Mouse (Mus musculus) cerebellum, adult (tissue): Measurements from ENCODE around the gene Acad12.

ENCODE experiments used
- ATAC-seq: cut with Nextera tagmentation; 2 replicates; pipeline ENCODE4 v1.9.2; 2017; ENCODE audit warnings: mild to moderate bottlenecking, moderate library complexity, mixed read lengths; ENCODE audit not compliant: insufficient number of reproducible peaks, low FRiP score, low TSS enrichment

Gene Acad12

DNA sequence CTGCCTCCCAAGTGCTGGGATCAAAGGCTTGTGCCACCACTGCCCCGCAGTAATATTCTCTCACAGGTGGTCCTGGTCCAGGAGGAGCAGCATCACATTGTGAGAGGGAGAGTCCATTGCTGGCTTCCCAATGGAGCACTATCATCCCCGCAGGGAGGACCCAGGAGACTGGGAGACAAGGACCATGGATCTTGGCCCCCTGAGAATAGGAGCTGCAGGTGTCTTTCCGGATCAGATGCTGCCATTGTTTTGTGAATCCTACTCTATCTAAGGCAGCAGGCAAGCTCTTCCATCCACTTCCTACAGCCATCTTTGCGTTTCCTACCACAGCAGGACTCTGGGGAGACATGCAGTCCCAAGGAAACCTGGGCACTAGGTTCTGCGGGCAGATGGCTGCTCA, 33.0 kb downstream of the Acad12 start:
- ATAC-seq, result no peak

DNA sequence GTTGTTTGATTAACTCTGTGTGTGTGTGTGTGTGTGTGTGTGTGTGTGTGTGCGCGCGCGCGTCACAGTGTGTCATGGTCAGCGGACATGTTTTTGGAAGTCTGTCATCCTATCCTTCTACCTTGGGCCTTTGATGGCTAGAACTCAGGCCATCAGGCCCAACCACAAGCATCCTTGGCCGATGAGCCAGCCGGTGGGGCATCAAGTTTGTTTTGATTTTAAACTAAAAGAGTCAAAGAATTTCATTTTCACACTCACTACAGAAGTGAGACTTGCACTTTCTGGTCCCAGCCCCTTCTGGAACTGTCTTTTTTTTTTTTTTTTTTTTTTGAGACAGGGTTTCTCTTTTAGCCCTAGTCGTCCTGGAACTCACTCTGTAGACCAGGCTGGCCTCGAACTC, 33.7 kb downstream of the Acad12 start:
- no peak for ATAC-seq

DNA sequence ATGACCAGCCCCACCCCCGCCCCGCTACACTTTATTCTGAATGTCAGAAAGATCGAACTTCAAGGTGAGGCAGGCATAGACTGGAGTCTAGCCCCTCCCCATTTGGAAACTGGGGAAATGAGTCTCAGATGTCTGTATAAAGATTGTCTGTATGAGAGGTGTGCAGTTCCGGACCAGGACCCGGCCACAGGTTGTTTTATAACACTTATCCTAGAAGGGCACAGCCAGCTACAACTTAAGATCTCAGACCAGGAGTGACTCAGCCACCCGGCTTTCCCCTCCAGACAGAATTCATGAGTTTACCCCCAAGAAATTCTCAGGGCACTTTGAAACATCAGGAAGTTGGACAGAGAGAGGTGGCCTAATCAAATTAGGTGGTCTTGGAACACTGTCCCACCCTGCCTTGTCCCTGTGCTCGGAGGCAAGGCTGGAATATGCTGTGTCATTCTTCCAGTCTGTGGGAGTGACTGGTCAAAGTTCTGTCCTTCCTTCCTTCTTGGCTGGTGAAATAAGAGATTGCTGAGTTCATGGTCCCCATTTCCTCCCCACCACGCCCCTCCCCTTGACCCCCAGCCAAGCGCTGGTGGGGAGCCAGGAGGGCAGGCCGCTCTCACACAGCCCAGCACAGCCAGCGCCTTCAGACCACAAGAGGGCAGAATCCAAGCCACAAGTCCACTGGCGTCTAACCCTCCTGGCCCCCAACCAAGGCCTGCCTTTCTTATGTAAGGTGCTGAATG, 34.8 kb downstream of the Acad12 start:
- ATAC-seq, result no peak; the same call in 1 of the 2 replicates

DNA sequence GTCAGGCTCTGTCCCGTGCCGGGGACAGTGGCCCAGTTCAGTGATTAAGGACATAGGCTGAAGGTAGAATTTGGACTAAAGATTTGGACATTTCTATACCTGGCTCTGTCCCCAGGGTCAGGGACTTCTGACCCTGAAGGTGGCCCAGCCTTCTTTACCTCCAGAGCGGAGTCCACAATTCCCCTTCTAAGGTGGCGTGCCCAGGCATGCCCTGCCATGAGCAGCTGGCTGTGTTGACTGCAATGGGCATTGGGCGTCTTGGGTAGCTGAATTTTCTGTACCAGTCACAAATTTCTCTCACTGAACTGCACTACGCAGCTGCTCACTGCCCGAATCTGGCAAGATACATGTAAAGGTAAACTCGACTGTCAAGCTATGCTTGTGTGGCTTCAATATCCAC, 36.8 kb downstream of the Acad12 start:
- ATAC-seq, result no peak

DNA sequence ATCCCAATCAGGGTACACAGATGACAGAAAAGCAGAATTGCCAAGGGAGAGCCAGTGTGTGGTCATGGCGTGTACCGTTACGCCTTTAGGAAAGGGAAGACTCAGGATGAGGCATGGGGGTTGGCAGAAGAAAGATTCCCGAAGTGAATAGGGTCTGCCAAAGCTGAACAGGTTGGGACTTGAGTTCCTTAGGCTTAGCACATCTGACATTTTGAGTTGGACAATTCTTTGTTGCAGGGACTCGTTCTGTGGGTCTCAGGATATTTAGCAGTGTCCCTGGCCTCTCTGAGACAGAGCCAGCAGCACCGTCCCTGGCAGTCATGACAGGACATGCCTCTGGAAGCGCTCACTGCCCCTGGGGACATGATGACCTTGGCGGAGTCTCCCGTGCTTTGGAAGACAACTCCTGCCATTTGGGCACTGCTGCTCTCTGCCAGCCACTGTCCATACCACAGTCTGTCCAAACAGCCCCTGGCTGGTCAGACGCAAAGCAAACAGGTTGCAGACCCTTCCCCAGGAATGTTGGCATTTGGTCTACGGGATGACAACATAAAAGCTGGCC, 41.7 kb downstream of the Acad12 start:
- ATAC-seq, result no peak

DNA sequence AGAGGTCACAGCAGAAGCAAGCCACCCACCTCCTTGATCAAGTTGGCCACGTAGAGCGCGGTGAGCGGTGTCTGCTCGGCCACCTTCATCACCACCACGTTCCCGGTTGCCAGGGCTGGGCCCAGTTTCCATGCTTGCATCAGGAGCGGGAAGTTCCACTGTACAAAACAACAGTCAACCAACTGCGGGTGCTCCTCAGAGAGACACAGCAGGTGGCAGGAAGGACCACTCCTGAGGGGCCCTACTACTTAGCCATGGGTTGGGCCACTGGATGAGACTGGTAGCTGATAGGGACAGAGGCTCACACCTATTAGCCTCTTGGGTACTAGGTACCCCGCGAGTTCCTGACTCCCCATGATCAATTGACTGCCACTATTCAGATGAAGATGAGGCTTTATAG, 42.9 kb downstream of the Acad12 start:
- no peak for ATAC-seq

DNA sequence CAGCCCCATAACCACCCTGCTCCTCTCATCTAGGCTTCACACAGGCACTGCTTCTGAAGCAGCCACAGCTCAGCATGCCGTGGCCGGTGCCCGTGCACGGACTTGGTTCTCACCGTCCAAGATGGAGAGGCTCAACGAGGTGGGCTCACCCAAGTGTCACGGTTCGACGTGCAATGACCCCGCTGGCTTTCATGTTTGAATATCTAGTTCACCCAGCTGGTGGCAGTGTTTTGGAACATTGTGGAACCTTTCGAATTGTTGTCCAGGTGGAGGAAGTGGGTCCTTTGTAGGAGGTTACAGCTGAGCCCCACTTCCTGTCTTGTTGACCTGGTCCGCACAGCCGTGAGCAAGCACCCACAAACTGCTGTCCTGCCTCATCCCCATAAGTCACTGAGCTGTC, 44.6 kb downstream of the Acad12 start:
- no peak for ATAC-seq

DNA sequence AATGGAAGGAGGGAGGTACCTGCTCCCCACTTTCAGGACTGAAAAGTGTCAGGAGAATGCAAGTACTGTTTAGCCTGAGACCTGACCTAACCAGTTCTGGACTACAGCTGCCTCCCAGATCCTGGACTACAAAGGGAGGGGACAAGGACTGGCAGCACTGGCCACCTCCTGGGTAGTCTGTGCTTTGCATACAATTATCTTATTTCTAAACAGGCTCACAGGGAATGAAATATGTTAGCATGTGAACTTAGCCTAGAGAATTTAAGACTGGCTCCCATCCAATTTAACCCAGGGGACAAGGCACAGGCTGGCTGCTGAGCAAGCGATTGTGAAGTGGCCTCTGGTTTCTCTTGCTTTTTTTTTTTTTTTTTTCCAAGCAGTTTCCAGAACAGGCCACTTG, 48.0 kb downstream of the Acad12 start:
- ATAC-seq, result no peak

DNA sequence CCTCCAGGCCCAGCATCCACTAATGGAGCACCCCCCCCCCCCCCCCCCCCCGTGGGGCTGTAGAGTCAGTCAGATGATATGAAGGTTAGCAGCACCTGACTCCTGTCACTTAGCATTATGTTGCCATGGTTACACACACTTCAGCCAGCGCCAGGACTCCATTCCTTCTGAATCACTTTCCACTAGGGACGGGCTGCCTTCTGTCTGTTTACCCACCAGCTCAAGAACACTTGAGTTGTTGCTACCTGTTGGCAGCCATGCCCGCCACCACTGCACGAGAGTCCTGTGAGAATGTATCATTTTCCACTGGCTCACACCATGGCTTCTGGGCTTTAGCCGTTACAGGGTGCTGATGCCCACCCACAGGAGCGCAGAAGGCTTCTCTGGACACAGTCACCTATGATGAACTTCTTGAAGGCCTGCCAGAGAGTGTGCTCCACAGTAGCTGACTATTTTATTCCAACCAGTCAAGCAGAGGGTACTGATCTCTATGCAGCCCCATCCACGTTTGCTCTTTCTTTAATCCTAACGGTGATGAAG, 48.8 kb downstream of the Acad12 start:
- ATAC-seq, result no peak

DNA sequence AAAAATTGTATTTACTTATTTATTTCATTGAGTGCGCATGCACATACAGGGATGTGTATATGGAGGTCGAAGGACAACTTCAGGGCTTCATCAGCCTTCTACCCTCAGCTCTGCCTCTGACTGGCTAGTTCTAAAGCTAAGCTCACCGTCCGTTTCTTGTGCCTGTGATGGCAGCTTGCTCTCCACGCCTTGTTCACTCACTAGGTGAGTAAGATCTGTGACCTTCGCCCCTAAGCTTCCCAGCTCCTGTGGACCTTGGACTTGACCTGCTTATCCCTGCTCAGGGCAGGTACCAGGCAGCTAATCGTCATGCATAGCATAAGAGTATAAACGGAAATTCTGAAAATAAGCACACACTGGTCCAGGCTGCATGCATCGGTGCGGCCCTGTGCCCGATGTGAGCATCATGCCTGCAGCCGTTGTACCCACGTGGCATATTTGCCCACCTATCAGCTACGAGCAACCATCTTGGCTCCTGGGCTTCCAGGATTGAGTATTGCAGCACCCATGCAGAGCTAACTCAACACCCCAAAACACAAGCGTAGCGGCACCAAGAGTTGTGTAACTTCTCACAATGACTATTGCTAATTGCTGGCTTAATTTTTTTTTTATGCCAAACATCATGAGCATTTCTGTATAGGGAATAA, 52.6 kb downstream of the Acad12 start:
- no peak for ATAC-seq

DNA sequence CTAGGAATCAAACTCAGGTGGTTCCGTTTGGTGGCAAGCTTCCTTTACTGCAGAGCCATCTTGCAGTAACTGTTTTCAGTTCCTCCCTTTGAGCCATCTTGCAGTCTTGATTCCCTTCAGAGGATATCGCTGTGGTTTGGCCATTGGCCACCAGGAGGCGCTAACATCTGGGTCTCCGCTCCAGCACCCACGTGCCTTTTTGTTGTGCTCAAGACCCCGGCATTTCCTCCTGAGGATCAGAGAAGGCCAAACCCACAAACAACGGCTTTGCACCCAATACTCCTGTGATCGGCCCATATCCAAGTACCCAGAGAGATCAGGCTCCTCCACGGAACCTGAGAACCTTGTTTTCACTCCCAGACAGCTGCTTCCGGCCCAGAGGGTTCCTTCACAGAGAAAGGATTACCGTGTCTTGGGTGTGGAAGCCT, 54.3 kb downstream of the Acad12 start:
- ATAC-seq, result no peak

DNA sequence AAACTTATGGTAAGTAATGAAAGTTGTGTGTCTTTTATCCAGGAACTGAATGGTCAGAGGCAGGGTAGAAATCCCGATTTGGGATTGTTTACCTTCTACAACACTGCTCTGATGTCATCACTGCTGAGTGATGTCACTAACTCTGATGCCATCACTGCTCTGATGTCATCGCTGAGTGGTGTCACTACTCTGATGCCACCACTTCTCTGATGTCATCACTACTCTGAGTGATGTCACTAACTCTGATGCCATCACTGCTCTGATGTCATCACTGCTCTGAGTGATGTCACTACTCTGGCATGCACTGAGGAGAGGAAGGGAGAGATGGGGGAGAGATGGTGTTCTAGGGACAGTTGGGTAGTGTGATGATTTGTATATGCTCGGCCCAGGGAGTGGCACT, 56.3 kb downstream of the Acad12 start:
- no peak for ATAC-seq

DNA sequence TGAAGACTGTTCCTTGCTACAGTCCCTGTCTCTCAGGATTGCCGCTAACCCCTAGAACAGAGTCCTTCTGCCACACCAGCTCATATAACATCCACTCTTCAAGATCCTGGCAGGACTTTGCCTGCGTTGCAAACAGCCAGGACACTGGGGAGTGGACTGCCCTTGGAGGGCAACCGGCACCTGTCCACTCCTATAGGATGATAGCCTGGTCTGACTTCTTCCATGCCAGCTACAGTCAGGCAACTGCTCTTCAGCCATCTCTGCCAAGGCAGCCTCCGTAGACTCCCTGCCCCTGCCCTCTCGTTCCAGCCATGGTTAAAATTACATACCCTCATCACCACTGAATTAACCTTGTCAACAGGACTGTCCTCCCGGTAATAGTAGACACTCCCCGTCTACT, 69.5 kb downstream of the Acad12 start:
- no peak for ATAC-seq

DNA sequence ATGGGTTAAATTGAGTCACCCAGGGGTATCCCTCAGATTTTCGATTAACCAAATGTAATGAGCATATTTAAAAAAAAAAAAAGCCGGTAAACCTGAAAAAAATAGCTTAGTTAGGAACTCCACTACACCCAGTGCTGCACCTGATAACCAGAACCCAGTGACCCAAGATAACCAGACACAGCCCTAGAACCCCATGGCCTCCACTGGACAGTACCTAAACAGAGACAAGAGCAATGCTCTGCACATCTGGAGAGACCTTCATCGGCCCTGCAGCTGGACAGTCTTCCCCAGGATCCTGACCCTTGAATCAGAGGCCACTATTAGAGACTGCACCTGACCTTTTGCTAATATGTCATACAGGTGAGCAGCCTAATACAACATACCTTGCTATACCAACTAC, 71.7 kb downstream of the Acad12 start:
- ATAC-seq, result no peak
